Mouse (Mus musculus): ENCODE measurements around the gene Rhob. TPM values are rescaled to one million over a fixed set of nuclear protein-coding genes. Genes with fewer than 3 reads are reported as not detected.
A peak's percentile ranks its signal among the peaks of the same experiment; 100 is the strongest.

The Rhob gene
- 7.5 and 8.2 TPM in 2 replicates for polyA plus RNA-seq (2015; fragmentation: Nextera tagmentation; extraction: Ambion mirVana)

GRCm38 (mm10) chr12:8499871-8500596, at the start of gene Rhob:
Gene Rhob, minus strand, starts transcription at chr12:8500009.
- peak within 1 kb of the TSS; percentile 88 for H3K4me2 ChIP-seq
- H3K4me3 ChIP-seq (replicated peaks): peak within 1 kb of the TSS; percentile 69
- WGBS (ENCODE audit: insufficient replicate concordance): under 1% methylated on average over 56 of the region's 56 CpGs
- peak within 1 kb of the TSS; percentile 70 for H3K9ac ChIP-seq
- H3K27ac ChIP-seq (replicated peaks): peak within 1 kb of the TSS; percentile 86
- no peaks in the 10 kb centered on the region for H3K9me3 ChIP-seq (replicated peaks)
- H3K36me3 ChIP-seq (replicated peaks): no peaks in the 10 kb centered on the region
- peak; percentile 92 for ATAC-seq (ENCODE audit: insufficient read depth)
- H3K4me1 ChIP-seq (replicated peaks): peaks cover 38% of the 10 kb centered on the region
- peaks cover 27% of the 10 kb centered on the region for H3K27me3 ChIP-seq

DNA sequence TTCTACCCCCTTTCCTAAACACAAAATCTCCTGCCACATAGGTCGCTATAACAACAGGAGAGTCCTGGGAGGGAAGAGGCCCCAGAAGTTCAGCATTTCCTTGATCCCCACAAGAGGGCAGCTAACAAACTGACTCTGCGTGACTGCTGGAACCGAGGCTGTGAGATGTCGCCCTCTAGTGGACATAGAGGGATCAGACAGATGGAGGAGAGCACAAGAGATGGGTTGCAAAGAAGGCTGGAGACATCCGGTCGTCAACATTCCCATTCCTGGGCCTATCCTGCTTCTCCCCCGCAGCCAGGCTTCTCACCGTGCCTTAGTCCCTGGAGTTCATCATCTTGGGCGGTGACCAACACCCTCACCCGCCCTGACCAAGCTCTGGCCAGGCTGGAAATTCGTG, 47.5 kb upstream of the Rhob start:
- no peak overlapping the region for H3K9ac ChIP-seq
- 0 out of 2 replicates have a peak, but pooled peaks cover 2% of the 10 kb centered on the region for H3K4me1 ChIP-seq (replicated peaks)
- no peak overlapping the region for H3K27ac ChIP-seq (replicated peaks)
- 11% methylated on average over 11 of the region's 11 CpGs for whole genome bisulfite sequencing (ENCODE audit: insufficient replicate concordance)
- H3K4me2 ChIP-seq: no peak overlapping the region
- no peaks in the 10 kb centered on the region for H3K36me3 ChIP-seq (replicated peaks)
- no peaks in the 10 kb centered on the region for H3K9me3 ChIP-seq (replicated peaks)
- no peak overlapping the region for H3K4me3 ChIP-seq (replicated peaks)
- ATAC-seq (ENCODE audit: insufficient read depth): peak; percentile 47
- no peaks in the 10 kb centered on the region for H3K27me3 ChIP-seq

- no peaks in the 10 kb centered on the region for H3K27me3 ChIP-seq
- ATAC-seq (ENCODE audit: insufficient read depth): no peak
- H3K4me3 ChIP-seq (replicated peaks): no peak overlapping the region
- no peaks in the 10 kb centered on the region for H3K9me3 ChIP-seq (replicated peaks)
- no peaks in the 10 kb centered on the region for H3K36me3 ChIP-seq (replicated peaks)
- H3K4me1 ChIP-seq (replicated peaks): 0 out of 2 replicates have a peak, but pooled peaks cover 2% of the 10 kb centered on the region
- no peak overlapping the region for H3K4me2 ChIP-seq
- WGBS (ENCODE audit: insufficient replicate concordance): 64% methylated on average over 6 of the region's 6 CpGs
- no peak overlapping the region for H3K9ac ChIP-seq
- no peak overlapping the region for H3K27ac ChIP-seq (replicated peaks)
Measured at GRCm38 (mm10) chr12:8546801-8547200, 47.0 kb upstream of the Rhob start.

DNA sequence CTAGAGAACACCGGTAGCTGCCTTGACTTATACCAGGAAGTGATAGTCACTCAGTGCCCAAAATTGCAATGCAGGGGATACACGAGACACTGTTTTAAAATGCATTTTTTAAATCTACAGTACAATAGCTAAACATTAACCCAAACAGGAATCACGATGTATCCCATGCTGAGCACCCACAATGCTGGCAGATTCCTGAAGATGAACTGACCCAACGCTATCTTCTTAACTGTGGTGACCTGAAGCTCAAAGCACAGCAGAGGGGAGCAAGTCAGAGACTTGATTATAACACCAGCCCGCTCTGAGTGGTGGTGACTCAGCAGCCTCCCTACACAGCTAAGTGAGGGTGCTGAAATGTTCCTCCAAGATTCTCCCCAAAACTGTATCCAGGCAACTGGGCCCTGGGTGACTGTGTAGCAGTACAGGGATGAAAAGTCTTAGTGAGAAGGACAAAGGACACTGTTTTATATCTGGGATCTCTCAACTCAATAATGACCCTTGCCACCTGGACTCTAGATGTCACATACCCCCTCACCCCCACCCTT, 45.3 kb upstream of the Rhob start:
- H3K36me3 ChIP-seq (replicated peaks): no peaks in the 10 kb centered on the region
- H3K9me3 ChIP-seq (replicated peaks): no peaks in the 10 kb centered on the region
- H3K27ac ChIP-seq (replicated peaks): no peak overlapping the region
- no peak for ATAC-seq (ENCODE audit: insufficient read depth)
- WGBS (ENCODE audit: insufficient replicate concordance): 54% methylated on average over 5 of the region's 5 CpGs
- no peaks in the 10 kb centered on the region for H3K27me3 ChIP-seq
- H3K4me3 ChIP-seq (replicated peaks): no peak overlapping the region
- H3K9ac ChIP-seq: no peak overlapping the region
- 0 out of 2 replicates have a peak, but pooled peaks cover 2% of the 10 kb centered on the region for H3K4me1 ChIP-seq (replicated peaks)
- no peak overlapping the region for H3K4me2 ChIP-seq

- Histone ChIP-seq H3K27ac (replicated peaks) (no peak overlapping the region), H3K9ac (no peak overlapping the region), H3K36me3 (replicated peaks) (no peaks in the 10 kb centered on the region), H3K4me1 (replicated peaks) (no peaks in the 10 kb centered on the region), H3K9me3 (replicated peaks) (no peaks in the 10 kb centered on the region), H3K27me3 (no peaks in the 10 kb centered on the region), H3K4me2 (no peak overlapping the region), H3K4me3 (replicated peaks) (no peak overlapping the region)
- WGBS (ENCODE audit: insufficient replicate concordance): 58% methylated on average over 4 of the region's 4 CpGs
- ATAC-seq (ENCODE audit: insufficient read depth): no peak
Measured at GRCm38 (mm10) chr12:8542371-8542770, 42.6 kb upstream of the Rhob start.

GRCm38 (mm10) chr12:8539471-8539870, 39.7 kb upstream of the Rhob start:
- 61% methylated on average over 13 of the region's 13 CpGs for WGBS (ENCODE audit: insufficient replicate concordance)
- Histone ChIP-seq H3K4me2 (no peak overlapping the region), H3K4me3 (replicated peaks) (no peak overlapping the region), H3K4me1 (replicated peaks) (0 out of 2 replicates have a peak, but pooled peaks cover 5% of the 10 kb centered on the region), H3K36me3 (replicated peaks) (no peaks in the 10 kb centered on the region), H3K9ac (no peak overlapping the region), H3K27me3 (no peaks in the 10 kb centered on the region), H3K9me3 (replicated peaks) (no peaks in the 10 kb centered on the region), H3K27ac (replicated peaks) (no peak overlapping the region)
- ATAC-seq (ENCODE audit: insufficient read depth): no peak

- ATAC-seq (ENCODE audit: insufficient read depth): no peak
- Histone ChIP-seq H3K27me3 (no peaks in the 10 kb centered on the region), H3K4me3 (replicated peaks) (no peak overlapping the region), H3K9ac (no peak overlapping the region), H3K36me3 (replicated peaks) (no peaks in the 10 kb centered on the region), H3K4me2 (no peak overlapping the region), H3K9me3 (replicated peaks) (no peaks in the 10 kb centered on the region), H3K4me1 (replicated peaks) (0 out of 2 replicates have a peak, but pooled peaks cover 5% of the 10 kb centered on the region), H3K27ac (replicated peaks) (no peak overlapping the region)
- WGBS (ENCODE audit: insufficient replicate concordance): 54% methylated on average over 5 of the region's 5 CpGs
Measured at GRCm38 (mm10) chr12:8537291-8537690, 37.5 kb upstream of the Rhob start.

DNA sequence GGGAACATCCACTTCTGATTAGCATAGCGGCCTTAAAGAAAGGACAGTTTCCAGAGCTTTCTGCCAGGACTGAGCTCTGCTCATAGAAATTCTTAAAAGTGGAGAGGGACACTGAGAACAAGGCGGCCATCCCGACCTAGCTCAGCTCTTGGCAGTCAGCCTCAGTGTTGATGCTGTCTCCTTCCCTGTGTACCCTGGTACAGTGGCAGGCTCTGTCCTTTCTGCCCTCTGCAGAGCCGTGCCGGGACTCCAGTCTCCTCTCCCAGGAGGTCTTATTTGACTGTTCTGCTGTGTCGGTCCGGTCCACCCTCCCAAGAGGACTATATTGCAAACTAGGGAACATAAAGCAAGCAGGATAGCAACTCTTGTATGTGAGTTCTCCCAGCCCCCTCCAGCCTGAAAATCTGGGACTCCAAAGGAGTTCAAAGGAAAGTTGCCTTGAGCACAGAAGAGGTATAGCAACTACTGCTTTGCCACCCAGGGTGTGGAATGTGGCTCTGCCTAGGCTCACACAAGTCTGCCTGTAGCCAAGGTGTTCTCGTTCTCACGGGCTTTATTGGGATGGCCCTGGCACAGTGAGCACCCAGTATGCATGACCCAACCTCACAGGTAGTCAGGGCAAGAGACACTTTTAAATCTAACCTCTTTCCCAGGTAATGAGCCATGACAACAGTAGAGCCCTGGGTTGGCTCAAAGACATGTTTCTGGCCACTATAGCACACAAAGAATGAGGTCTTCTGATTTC, 36.6 kb upstream of the Rhob start:
- Histone ChIP-seq H3K9ac (no peak overlapping the region), H3K4me1 (replicated peaks) (0 out of 2 replicates have a peak, but pooled peaks cover 5% of the 10 kb centered on the region), H3K36me3 (replicated peaks) (no peaks in the 10 kb centered on the region), H3K4me2 (no peak overlapping the region), H3K27ac (replicated peaks) (no peak overlapping the region), H3K4me3 (replicated peaks) (no peak overlapping the region), H3K9me3 (replicated peaks) (no peaks in the 10 kb centered on the region), H3K27me3 (no peaks in the 10 kb centered on the region)
- ATAC-seq (ENCODE audit: insufficient read depth): no peak
- 61% methylated on average over 9 of the region's 9 CpGs for WGBS (ENCODE audit: insufficient replicate concordance)

DNA sequence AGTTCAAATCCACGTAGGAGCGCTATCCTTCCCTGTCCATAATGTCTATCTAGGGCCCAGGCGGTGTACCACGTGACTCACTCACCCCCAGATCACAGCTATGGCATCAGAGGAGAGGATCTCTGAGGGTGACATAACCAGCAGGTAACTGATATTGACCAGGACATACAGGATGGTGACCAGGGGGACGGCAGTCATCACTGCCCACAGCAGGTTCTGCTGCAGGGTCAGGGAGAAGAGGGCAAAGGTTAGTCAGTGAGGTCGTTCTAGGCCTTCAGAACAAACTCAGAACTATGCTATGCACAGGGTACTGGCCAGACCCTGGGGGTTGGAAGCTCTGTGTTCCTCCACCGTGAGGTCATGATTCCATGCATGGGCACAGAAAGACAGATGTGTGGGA, 35.8 kb upstream of the Rhob start:
- Histone ChIP-seq H3K4me1 (replicated peaks) (0 out of 2 replicates have a peak, but pooled peaks cover 5% of the 10 kb centered on the region), H3K27me3 (no peaks in the 10 kb centered on the region), H3K27ac (replicated peaks) (no peak overlapping the region), H3K36me3 (replicated peaks) (no peaks in the 10 kb centered on the region), H3K9me3 (replicated peaks) (no peaks in the 10 kb centered on the region), H3K4me3 (replicated peaks) (no peak overlapping the region), H3K4me2 (no peak overlapping the region), H3K9ac (no peak overlapping the region)
- no peak for ATAC-seq (ENCODE audit: insufficient read depth)
- 60% methylated on average over 7 of the region's 7 CpGs for WGBS (ENCODE audit: insufficient replicate concordance)

GRCm38 (mm10) chr12:8534915-8535314, 35.1 kb upstream of the Rhob start:
- H3K27me3 ChIP-seq: no peaks in the 10 kb centered on the region
- H3K4me2 ChIP-seq: no peak overlapping the region
- 0 out of 2 replicates have a peak, but pooled peaks cover 5% of the 10 kb centered on the region for H3K4me1 ChIP-seq (replicated peaks)
- H3K4me3 ChIP-seq (replicated peaks): no peak overlapping the region
- 44% methylated on average over 1 of the region's 1 CpGs for WGBS (ENCODE audit: insufficient replicate concordance)
- H3K36me3 ChIP-seq (replicated peaks): no peaks in the 10 kb centered on the region
- H3K9ac ChIP-seq: no peak overlapping the region
- no peak for ATAC-seq (ENCODE audit: insufficient read depth)
- no peaks in the 10 kb centered on the region for H3K9me3 ChIP-seq (replicated peaks)
- no peak overlapping the region for H3K27ac ChIP-seq (replicated peaks)

- H3K9me3 ChIP-seq (replicated peaks): no peaks in the 10 kb centered on the region
- WGBS (ENCODE audit: insufficient replicate concordance): 57% methylated on average over 5 of the region's 5 CpGs
- ATAC-seq (ENCODE audit: insufficient read depth): no peak
Measured at GRCm38 (mm10) chr12:8527770-8528169, 28.0 kb upstream of the Rhob start.

More at GRCm38 (mm10) chr12:8527770-8528169, 28.0 kb upstream of the Rhob start:
- H3K27me3 ChIP-seq: no peaks in the 10 kb centered on the region
- H3K4me1 ChIP-seq (replicated peaks): no peaks in the 10 kb centered on the region
- no peak overlapping the region for H3K4me3 ChIP-seq (replicated peaks)
- no peak overlapping the region for H3K4me2 ChIP-seq
- H3K36me3 ChIP-seq (replicated peaks): no peaks in the 10 kb centered on the region
- no peak overlapping the region for H3K27ac ChIP-seq (replicated peaks)
- H3K9ac ChIP-seq: no peak overlapping the region
